Mouse (Mus musculus) thymus, adult 2 months (tissue): ENCODE results near the gene Fxyd7.

Experiments used
- CTCF ChIP-seq: fragments of 200-500 bp; IDR thresholded peaks from 2 replicates; pipeline ENCODE4 v1.5.1; 2012; ENCODE audit warnings: mild to moderate bottlenecking, control low read depth, low read length, moderate library complexity, borderline replicate concordance; ENCODE audit not compliant: control insufficient read depth, poor library complexity, insufficient read depth; ENCODE audit errors: extremely low read depth
- POLR2A ChIP-seq: fragments of 200-500 bp; IDR thresholded peaks from 2 replicates; pipeline ENCODE4 v1.6.1; 2012; ENCODE audit warnings: mild to moderate bottlenecking, low read length, control low read depth, moderate library complexity; ENCODE audit not compliant: control insufficient read depth, poor library complexity, insufficient read depth; ENCODE audit errors: extremely low read depth

DNA sequence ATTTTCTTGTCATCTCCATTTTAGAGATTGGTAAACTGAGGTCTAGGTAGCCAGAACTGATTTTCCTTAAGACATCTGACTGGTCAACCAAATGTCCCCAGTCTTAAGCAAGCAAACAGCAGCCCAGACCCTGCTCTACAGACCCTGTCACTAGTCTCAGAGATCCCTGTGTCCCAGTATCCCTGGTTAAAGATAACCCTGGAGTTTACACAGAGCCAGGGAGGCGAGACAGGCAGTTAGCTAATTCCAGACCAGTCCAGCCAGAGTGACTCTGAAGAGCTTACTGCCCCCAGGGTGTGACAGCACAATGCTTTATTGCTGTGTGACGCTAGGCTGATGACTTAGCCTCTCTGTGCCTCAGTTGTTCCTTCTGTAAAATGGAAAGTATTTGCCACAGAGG is 5.8 kb upstream of the Fxyd7 start, which contains the start of gene Fxyd1:
- TF ChIP-seq POLR2A (no peak), CTCF (no peak)
